Mouse (Mus musculus): ENCODE results near the gene Rnf24.

DNA sequence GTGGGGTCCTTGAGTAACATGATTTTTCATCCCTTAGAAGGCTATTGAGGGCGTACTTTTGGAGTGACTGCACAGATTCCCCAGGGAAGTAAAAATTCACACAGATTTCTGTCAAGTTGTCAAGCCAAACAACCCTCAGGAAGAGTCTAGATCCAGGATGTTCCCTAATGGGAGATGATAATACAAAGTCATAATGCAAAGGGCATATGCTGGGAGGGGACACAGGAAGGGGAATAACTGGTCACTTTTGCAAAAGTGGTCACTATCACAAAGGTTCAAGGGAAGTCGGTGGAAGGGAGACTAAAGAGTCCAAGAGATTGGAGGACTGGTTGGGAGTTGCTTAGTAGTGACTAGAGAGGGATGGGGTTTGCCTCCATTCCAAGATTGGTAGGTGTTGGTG lies 48.2 kb upstream of the Rnf24 start:
- TF ChIP-seq CTCF (IDR thresholded peaks at IDR 0.05; ENCODE audit: borderline replicate concordance, insufficient read depth, low read length) (no peak), POLR2A (IDR thresholded peaks at IDR 0.05; ENCODE audit: low read depth, low read length) (no peak)

Measured in embryonic fibroblast, embryonic 13.5 days (primary cell).